Mouse (Mus musculus) adrenal gland, postnatal 36 days (tissue): ENCODE results near the gene Lrrc38. TPM values are rescaled to one million over a fixed set of nuclear protein-coding genes. Genes with fewer than 3 reads are reported as not detected.

Source experiments
- DNase-seq, 2 experiments: peaks; one replicate each; pipeline ENCODE4 v3.0.0; 2021; ENCODE audit warnings: mixed read lengths in 1 of 2
- total RNA-seq, 2 experiments: library from RNA; stranded (reverse); gene quantifications; 2 replicates each; pipeline ENCODE4 v1.2.3; 2021

Gene Lrrc38
- total RNA-seq, 2 experiments from 2014 or later, result 0.26 TPM; not detected in 1

DNA sequence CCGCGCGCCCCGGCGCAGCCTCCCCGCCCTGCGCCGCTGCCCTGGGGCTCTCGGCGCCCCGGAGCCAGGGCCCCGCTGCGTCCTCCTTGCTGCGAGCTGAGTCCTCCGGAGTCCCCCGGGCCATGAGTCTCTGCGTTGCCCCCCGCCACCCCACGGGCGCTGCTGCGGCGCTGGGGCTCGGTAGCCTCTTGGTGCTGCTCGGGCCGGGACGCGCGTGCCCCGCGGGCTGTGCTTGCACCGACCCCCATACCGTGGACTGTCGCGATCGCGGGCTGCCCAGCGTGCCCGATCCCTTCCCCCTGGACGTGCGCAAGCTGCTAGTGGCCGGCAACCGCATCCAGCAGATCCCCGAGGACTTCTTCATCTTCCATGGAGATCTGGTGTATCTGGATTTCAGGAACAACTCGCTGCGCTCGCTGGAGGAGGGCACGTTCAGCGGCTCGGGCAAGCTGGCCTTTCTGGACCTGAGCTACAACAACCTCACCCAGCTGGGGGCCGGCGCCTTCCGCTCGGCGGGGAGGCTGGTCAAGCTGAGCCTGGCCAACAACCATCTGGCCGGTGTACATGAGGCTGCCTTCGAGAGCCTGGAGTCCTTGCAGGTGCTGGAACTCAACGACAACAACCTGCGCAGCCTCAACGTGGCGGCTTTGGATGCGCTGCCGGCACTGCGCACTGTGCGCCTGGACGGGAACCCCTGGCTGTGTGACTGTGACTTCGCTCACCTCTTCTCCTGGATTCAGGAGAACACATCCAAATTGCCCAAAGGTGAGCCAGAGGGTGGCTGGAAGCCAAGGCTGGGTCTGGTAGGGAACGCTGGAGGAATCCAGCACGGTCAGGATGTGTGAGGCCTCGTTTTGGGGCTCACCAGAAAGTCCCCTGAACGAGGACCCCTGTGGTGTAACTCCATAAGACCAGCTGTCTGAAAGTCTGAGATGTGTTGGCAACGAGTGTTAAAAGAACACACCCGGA is 774 bp downstream of the Lrrc38 start:
- peak; percentile 3 to 25 for DNase-seq

DNA sequence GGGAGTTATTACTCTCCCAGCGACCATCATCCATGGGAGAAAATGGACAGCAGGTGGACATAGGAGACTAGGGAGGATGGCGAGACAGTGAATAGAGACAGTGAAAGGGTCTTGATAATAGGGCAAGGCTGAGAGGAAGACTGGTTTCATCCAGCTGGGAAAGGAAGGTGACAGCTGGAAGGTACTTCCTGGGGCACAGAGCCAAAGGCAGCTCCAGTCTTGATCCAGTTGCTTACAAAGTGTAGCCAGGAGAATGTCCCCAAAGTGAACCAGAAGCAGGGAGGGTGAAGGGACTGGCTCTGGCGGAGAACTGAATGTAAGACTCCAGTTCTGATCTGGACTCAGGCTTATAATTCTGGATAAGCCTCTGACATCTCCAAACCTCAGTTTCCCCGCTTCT is 2.7 kb downstream of the Lrrc38 start:
- no peak for DNase-seq

DNA sequence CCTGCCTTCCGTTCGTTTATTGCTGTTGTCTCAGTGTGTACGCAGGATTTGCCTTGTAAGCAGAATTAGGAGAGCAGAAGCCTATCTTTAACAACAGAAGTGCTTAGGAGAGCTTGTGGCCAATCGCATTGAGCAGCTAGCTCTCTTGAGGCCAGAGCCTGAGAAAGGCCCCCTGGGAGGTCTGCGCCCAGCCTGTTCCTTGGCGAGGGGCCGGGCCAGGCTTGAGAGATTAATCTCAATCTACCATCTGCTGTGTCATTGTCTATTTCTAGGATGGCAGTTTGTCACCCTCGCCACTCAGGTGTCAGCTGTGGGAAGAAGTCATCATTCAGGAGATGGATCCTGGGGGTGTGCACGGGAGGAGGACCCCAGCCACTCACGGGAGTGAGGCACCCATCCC is 12.0 kb downstream of the Lrrc38 start:
- DNase-seq, result no peak

DNA sequence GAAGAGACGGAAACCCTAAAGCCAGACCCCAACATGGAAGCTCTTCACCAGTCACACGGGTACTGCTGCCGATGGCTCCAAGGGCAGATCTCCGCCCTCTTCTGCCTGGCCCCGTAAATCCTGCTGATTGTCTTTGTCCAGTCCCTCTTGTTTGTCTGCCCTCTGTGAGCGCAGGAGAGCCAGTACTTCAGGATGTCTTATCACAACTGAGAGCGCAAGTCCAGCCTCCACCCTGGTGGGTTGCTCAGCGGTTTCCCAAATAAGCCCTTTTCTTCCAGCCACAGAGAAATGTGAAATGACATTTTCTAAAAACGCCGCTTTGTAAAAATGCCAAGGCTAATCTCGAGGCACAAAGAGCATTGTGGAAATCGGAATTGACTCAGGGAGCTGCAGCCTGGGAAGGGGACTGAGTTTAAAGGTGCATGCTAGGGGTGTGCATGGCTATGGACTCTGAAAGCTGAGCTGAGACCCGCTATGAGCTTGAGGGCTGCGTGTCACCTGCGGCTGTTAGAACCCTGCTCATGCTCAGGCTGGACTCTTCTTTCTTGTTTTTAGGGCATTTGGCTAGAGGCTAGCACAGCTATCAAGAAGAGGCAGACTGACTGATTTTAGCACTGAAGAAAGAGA is 17.0 kb downstream of the Lrrc38 start:
- DNase-seq, result peak; percentile 41 to 46

DNA sequence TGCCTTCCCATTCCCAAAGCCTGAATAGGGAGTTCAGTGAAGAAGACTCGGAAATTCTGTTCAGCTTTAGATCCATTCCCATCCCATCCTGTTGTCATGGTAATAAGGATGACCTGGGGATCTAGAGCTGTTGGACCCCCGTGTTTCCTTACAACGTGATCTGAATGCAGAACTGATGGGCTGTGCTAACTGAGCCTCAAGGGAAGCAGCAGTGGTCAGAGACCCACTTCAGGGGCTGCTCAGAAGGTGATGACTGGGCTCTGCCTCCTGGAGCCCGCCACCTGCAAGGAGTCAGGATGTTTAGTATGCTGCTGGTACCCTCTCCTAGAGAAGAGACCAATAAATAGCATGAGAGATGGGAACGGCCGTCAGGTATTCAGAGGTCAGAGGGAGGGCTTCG is 29.9 kb downstream of the Lrrc38 start:
- DNase-seq, result no peak

DNA sequence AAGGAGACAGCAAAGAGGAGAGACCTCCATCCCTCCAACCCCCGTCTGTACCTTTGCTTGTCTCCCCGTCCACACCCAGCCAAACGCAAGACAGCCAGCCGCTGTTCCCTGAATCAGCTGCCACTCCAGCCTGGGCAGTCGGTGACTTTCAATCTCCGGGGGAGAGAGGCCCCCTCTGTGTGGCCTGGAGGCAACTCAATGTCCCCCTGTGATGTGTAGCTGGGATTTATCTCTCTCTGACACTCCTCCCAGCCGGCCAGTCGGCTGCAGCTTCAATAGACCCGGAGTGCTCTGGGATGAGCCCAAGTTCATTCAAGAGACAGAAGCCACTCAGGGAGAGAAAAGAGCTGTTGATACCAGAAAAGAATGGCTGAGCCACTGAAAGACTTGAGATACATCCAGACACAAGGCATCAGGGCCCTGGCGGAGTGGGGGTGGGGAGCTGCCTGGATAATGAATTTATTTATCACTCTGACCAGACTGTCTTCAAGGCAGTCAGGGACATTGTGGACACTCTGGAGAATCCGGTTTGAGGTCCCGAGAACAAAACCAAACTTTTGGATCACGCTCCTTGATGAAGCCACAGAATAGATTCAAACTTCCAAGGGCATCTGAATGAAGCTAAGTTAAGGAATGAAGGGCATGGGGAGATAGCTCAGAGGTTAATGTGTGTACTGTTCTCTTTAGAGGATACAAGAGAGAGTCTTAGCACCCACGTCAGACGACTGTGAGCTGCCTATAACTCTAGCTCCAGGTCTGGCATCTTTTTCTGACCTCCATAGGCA is 30.6 kb downstream of the Lrrc38 start:
- no peak for DNase-seq

DNA sequence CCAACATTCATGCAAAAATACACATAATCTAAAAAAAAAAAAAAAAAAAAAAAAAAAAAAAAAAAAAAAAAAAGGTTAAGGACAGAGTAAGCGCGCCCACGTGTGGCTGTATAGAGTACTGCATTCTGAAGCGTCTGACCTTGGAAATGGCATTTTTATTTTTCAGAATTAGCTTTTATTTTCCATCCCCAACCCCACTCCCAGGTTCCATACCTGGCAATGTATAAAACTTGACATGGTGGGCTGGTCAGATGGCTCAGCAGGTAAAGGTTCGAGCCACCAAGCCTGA is 31.1 kb downstream of the Lrrc38 start:
- peak; percentile 15 to 20 for DNase-seq

DNA sequence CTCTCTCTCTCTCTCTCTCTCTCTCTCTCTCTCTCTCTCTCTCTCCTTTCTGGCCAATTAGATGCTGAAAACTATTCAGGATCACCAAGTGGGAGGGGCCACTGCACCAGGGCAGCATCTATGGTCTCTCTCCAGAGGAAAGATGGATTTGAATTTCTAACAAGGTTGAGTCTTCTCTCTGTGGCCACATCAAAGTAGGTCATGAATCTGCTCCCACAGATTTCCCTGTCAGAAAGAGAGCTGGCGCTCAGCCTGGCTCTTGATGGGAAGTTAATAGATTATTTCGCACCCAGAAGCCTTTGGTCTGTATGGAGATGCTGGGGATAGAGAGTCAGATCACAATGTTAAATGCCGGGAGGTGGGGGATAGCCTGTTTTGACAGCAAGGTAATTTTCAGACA is 32.6 kb downstream of the Lrrc38 start:
- no peak for DNase-seq

DNA sequence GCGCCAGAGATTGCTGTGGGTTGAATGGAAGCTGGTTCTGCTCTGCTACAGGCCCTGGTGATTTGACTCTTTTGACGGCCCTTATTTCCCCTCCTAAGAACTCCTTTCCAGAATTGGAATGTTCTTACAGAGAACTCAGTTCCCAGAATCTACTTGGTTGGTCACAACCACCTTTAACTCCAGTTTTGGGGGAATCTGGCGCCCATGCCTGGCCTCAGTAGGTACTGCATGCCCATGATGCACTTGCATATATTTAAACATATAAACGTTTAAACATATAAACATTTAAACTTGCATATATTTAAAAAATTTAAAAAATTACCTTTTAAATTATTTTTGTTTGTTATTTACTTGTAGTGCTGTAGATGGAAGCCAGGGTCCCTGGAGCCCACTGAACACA is 34.1 kb downstream of the Lrrc38 start:
- peak in 1 of 2 experiments; percentile 13 for DNase-seq

DNA sequence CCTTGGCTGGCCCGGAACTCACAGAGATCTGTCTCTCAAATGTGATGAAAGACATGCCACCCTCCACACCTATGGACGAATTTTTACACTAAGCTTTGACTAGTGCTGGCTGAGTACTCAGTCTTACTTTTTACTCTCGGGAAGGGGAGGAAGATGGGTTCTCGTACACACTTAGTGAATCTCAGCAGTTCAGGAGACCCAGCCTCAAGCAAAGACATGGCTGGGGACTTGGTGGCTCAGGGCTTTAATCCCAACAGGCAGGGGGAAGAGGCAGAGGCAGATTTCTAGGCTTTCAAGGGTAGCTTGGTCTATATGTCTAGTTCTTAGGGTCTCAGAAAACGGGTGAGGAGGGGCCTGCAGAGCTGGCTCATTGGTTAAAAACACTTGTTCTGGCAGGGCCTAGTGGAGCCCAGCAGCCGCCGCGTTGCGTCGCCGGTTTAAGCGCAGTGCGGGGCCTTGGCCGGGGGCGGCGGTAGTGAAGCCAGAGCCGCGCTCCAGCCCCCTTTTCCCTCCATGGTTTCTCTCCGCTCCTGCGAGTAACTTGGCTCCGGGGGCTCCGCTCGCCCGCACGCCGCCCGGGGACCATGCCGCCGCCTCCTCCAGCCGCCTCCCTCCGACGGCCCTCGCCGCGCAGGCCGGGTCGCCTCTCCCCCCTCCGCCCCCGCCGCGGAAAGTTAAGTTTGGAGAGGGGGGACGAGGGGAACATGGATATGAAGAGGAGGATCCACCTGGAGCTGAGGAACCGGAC is 39.6 kb downstream of the Lrrc38 start:
- peak; percentile 55 to 62 for DNase-seq

DNA sequence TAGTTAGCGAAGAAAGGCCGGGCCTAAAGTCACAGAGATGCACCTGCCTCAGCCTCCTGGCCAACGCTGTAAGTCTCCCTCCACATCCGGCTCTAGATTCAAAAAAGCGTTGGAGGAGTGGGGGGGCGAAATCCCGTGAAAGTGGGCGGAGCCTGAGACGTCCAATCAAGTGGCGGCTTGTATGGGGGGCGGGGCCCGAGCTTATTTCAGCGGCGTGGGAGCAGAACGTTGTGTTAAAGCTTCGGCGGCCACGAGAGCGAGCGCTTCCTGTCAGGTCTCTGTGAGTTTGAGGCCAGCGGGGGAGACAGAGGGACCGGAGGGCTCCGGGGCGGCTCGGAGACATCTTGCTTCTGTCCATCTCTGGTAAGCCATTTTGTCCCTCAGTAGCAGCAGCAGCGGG is 44.6 kb downstream of the Lrrc38 start, which contains the start of gene Pramel1:
Gene Pramel1, plus strand, starts transcription at position 248 of the 400 bp plus-strand sequence.
- no peak for DNase-seq

DNA sequence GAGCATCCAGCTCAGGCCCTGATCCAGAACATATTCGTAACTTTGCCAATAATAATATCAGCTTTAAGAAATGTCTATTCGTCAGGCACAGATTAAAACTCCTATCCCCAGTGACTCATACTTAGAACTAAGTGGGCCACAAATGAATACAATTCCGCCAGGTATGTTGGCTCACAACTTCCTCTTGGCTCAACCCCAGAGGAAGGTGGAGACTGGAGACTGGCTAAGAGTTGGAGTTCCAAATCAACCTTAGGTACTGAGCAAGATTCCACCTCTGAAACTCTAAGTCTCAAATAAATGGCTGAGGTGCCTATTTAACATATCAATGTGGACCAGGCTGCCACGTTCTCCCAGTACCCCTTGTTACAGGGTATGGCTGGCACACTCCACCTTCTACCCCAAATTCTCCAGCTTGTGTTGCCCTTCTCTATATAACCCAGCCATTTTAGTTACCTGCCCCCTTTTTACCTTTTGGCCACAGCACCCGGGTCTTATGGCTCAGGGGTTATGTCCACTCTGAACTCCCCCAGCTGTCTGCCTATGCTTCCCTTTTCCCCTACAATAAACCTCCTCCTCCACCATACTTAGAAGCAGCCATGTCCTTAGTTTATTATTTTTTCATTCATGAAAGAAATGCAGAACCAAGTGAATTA is 62.1 kb downstream of the Lrrc38 start:
- no peak for DNase-seq

DNA sequence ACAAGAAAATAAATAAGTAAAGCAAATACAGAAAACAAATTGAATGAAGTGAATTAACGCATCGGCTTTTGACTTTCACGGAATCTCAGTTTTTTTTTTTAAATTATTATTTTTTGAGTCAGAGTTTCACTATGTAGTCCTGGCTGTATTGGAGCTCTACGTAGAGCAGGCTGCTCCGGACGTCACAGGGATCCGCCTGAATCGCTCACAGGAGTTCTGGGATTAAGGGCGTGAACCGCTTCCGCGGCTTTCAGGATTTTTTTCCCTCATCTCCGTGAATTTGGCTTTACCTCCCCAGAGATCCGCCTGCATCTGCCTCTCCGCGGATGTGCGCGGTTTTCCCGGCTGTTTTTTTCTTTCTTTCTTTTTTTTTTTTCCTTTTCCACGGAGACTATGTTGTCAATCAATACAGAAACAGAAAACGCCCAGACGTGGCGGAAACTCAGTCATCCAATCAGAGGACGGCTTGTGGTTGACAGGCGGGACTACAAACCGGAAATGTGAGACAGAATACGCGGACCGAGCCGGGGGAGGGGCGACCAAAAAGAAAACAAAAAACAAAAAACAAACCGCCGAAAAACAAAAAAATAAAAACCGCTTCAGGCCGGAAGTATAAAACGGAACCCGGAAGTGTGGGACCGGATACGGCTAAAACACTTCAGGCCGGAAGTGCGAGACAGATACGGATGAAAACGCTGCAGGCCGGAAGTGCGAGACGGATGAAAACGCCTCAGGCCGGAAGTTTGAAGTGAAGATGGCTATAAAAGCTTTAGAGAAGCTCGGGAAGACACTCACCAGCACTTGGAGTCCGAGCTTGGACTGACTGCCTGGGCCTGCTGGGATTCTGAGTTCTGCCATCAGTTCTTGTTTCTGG is 62.9 kb downstream of the Lrrc38 start, which contains the start of gene Pramef8:
Gene Pramef8, plus strand, starts transcription at position 208 of the 874 bp plus-strand sequence.
- DNase-seq, result peak; percentile 88 to 89

DNA sequence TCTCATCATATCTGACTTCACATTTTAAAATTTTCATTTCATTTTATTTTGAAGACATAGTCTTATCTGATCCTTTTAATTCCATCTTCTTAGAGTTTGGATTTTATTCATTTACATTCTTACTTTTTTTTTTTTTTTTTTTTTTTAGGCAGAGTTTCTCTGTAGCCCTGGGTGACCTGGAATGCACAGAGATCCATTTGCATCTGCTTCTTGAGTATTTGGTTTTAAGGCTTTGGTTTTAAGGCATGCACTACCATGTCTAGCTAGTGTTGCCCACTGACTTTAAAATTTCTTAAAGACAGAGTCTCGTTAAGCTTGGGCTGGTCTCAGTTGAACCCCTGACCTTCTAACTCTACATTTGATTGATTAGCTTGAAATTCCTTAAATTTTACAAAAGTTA is 64.1 kb downstream of the Lrrc38 start:
- no peak for DNase-seq

DNA sequence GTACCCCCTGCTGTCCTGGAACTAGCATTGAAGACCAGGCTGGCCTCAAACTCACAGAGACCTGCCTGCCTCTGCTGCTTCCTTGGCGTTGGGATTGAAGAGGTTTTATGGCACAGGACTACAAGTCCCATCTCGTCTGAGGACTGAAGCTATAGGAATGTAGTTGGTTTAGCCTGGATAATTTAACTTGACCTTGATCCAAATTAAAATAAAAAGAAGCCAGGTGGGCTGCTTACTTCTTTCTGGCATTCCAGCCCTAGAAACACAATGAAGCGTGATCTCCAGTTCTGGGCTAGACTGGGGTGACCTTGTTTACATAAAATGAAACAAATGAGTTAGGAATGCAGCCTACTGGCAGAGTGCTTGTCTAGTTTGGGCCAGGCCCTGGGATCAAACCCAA is 64.6 kb downstream of the Lrrc38 start:
- DNase-seq, result no peak

Other genes starting within 250 kb of the Lrrc38 start
- 10 to 100 TPM; 26.2 to 28.1 TPM for gene Prdm2, start 136.8 kb upstream of the Lrrc38 start, total RNA-seq
- gene Pdpn, start 50.2 kb upstream of the Lrrc38 start, total RNA-seq, result 1 to 10 TPM; 5.1 to 7.4 TPM
- not detected for gene Pramel1, start 44.7 kb downstream of the Lrrc38 start, total RNA-seq
- gene Pramef8, start 62.7 kb downstream of the Lrrc38 start, total RNA-seq, result 10 to 100 TPM; 11.5 to 12.3 TPM
- gene Oog4, start 100.6 kb downstream of the Lrrc38 start, total RNA-seq, result not detected
- gene Gm13043, start 161.6 kb downstream of the Lrrc38 start, total RNA-seq, result not detected
- gene Gm13040, start 186.2 kb downstream of the Lrrc38 start, total RNA-seq, result not detected
- not detected for gene BC080695, start 201.9 kb downstream of the Lrrc38 start, total RNA-seq
- gene Gm13057, start 202.0 kb downstream of the Lrrc38 start, total RNA-seq, result not detected